Mouse (Mus musculus): ENCODE measurements at regions not wholly inside any gene's neighbourhood (a gene's known extent, or its start where the extent isn't known, plus 50 kb on each side); places are given as distances from the start of the nearest gene placed in this dataset.

- WGBS: 55% methylated on average over 26 of the region's 26 CpGs
- peak; percentile 32; the same call in 1 of the 2 replicates for ATAC-seq (ENCODE audit: low read depth)
- H3K27me3 ChIP-seq: no peaks in the 10 kb centered on the region
- no peak overlapping the region for H3K9ac ChIP-seq
- no peaks in the 10 kb centered on the region for H3K36me3 ChIP-seq
- H3K4me3 ChIP-seq: no peak overlapping the region
- H3K27ac ChIP-seq (replicated peaks): no peak overlapping the region
- peak overlapping the region; percentile 27 for H3K4me2 ChIP-seq
- H3K4me1 ChIP-seq (replicated peaks): peaks cover 11% of the 10 kb centered on the region; the same call in 1 of the 2 replicates
- H3K9me3 ChIP-seq: no peaks in the 10 kb centered on the region
Measured at GRCm38 (mm10) chr16:93486646-93487550, 117.0 kb downstream of the Setd4 start.

- ATAC-seq (ENCODE audit: low read depth): no peak
- Histone ChIP-seq H3K9ac (no peak overlapping the region), H3K27ac (replicated peaks) (no peak overlapping the region), H3K4me2 (no peak overlapping the region), H3K27me3 (0 out of 2 replicates have a peak, but pooled peaks cover 4% of the 10 kb centered on the region), H3K36me3 (no peaks in the 10 kb centered on the region), H3K4me1 (replicated peaks) (no peaks in the 10 kb centered on the region), H3K4me3 (no peak overlapping the region), H3K9me3 (peaks cover 17% of the 10 kb centered on the region)
- WGBS: 86% methylated on average over 6 of the region's 6 CpGs
Measured at GRCm38 (mm10) chr16:93469957-93470356, 133.9 kb downstream of the Setd4 start.

GRCm38 (mm10) chr16:93465741-93466140, 138.1 kb downstream of the Setd4 start:
- no peaks in the 10 kb centered on the region for H3K9me3 ChIP-seq
- H3K9ac ChIP-seq: no peak overlapping the region
- H3K27me3 ChIP-seq: peaks cover 4% of the 10 kb centered on the region; the same call in 1 of the 2 replicates
- no peaks in the 10 kb centered on the region for H3K36me3 ChIP-seq
- H3K4me1 ChIP-seq (replicated peaks): peaks cover 8% of the 10 kb centered on the region; the same call in 1 of the 2 replicates
- 81% methylated on average over 5 of the region's 5 CpGs for WGBS
- no peak overlapping the region for H3K4me3 ChIP-seq
- no peak for ATAC-seq (ENCODE audit: low read depth)
- no peak overlapping the region for H3K27ac ChIP-seq (replicated peaks)
- no peak overlapping the region for H3K4me2 ChIP-seq

- 63% methylated on average over 2 of the region's 2 CpGs for WGBS
Measured at GRCm38 (mm10) chr16:93464898-93465297, 139.0 kb downstream of the Setd4 start.

GRCm38 (mm10) chr16:93463405-93463804, 140.5 kb downstream of the Setd4 start:
- Histone ChIP-seq H3K27me3 (peaks cover 4% of the 10 kb centered on the region; the same call in 1 of the 2 replicates), H3K36me3 (no peaks in the 10 kb centered on the region), H3K4me1 (replicated peaks) (peaks cover 25% of the 10 kb centered on the region), H3K4me2 (no peak overlapping the region), H3K9me3 (no peaks in the 10 kb centered on the region), H3K9ac (no peak overlapping the region), H3K4me3 (no peak overlapping the region), H3K27ac (replicated peaks) (no peak overlapping the region)
- ATAC-seq (ENCODE audit: low read depth): no peak
- 89% methylated on average over 13 of the region's 13 CpGs for WGBS

More at GRCm38 (mm10) chr16:93464898-93465297, 139.0 kb downstream of the Setd4 start:
- no peak for ATAC-seq (ENCODE audit: low read depth)
- Histone ChIP-seq H3K4me3 (no peak overlapping the region), H3K9ac (no peak overlapping the region), H3K9me3 (no peaks in the 10 kb centered on the region), H3K36me3 (no peaks in the 10 kb centered on the region), H3K4me1 (replicated peaks) (peaks cover 10% of the 10 kb centered on the region), H3K27ac (replicated peaks) (no peak overlapping the region), H3K4me2 (no peak overlapping the region), H3K27me3 (peaks cover 4% of the 10 kb centered on the region; the same call in 1 of the 2 replicates)

- no peaks in the 10 kb centered on the region for H3K36me3 ChIP-seq
- H3K9ac ChIP-seq: no peak overlapping the region
- H3K27me3 ChIP-seq: peaks cover 4% of the 10 kb centered on the region; the same call in 1 of the 2 replicates
- 41% methylated on average over 8 of the region's 8 CpGs for WGBS
- ATAC-seq (ENCODE audit: low read depth): no peak
- H3K4me3 ChIP-seq: no peak overlapping the region
- no peaks in the 10 kb centered on the region for H3K9me3 ChIP-seq
- H3K27ac ChIP-seq (replicated peaks): no peak overlapping the region
- peaks cover 25% of the 10 kb centered on the region for H3K4me1 ChIP-seq (replicated peaks)
- no peak overlapping the region for H3K4me2 ChIP-seq
Measured at GRCm38 (mm10) chr16:93462286-93462610, 141.6 kb downstream of the Setd4 start.

- Histone ChIP-seq H3K4me2 (no peak overlapping the region), H3K36me3 (no peaks in the 10 kb centered on the region), H3K27ac (replicated peaks) (no peak overlapping the region), H3K9me3 (no peaks in the 10 kb centered on the region), H3K4me1 (replicated peaks) (peaks cover 25% of the 10 kb centered on the region), H3K27me3 (peaks cover 4% of the 10 kb centered on the region; the same call in 1 of the 2 replicates), H3K9ac (no peak overlapping the region), H3K4me3 (no peak overlapping the region)
- no peak for ATAC-seq (ENCODE audit: low read depth)
- 77% methylated on average over 27 of the region's 27 CpGs for WGBS
Measured at GRCm38 (mm10) chr16:93461406-93462285, 142.2 kb downstream of the Setd4 start.

- H3K9me3 ChIP-seq: no peaks in the 10 kb centered on the region
- H3K4me1 ChIP-seq (replicated peaks): peaks cover 25% of the 10 kb centered on the region
- H3K27me3 ChIP-seq: no peaks in the 10 kb centered on the region; the same call in 1 of the 2 replicates
- H3K27ac ChIP-seq (replicated peaks): peak overlapping the region; percentile 54; the same call in 1 of the 2 replicates
- no peak for ATAC-seq (ENCODE audit: low read depth)
- no peaks in the 10 kb centered on the region for H3K36me3 ChIP-seq
- no peak overlapping the region for H3K4me3 ChIP-seq
- H3K4me2 ChIP-seq: no peak overlapping the region
- WGBS: 64% methylated on average over 12 of the region's 12 CpGs
- H3K9ac ChIP-seq: no peak overlapping the region
Measured at GRCm38 (mm10) chr16:93459497-93460240, 144.2 kb downstream of the Setd4 start.

GRCm38 (mm10) chr16:93458598-93459496, 145.0 kb downstream of the Setd4 start:
- peaks cover 2% of the 10 kb centered on the region for H3K27me3 ChIP-seq
- ATAC-seq (ENCODE audit: low read depth): peak; percentile 47; the same call in 1 of the 2 replicates
- H3K36me3 ChIP-seq: no peaks in the 10 kb centered on the region
- H3K4me3 ChIP-seq: no peak overlapping the region
- 48% methylated on average over 25 of the region's 25 CpGs for WGBS
- no peaks in the 10 kb centered on the region for H3K9me3 ChIP-seq
- H3K27ac ChIP-seq (replicated peaks): peak overlapping the region; percentile 54
- peak overlapping the region; percentile 33; the same call in 1 of the 2 replicates for H3K4me2 ChIP-seq
- 0 out of 2 replicates have a peak overlapping the region, but pooled peaks have one; percentile 45 for H3K9ac ChIP-seq
- H3K4me1 ChIP-seq (replicated peaks): peaks cover 25% of the 10 kb centered on the region

- Histone ChIP-seq H3K9ac (no peak overlapping the region), H3K9me3 (no peaks in the 10 kb centered on the region), H3K4me3 (no peak overlapping the region), H3K4me2 (no peak overlapping the region), H3K27me3 (peaks cover 10% of the 10 kb centered on the region), H3K4me1 (replicated peaks) (peaks cover 25% of the 10 kb centered on the region), H3K36me3 (no peaks in the 10 kb centered on the region), H3K27ac (replicated peaks) (no peak overlapping the region)
- ATAC-seq (ENCODE audit: low read depth): no peak
- 86% methylated on average over 20 of the region's 20 CpGs for WGBS
Measured at GRCm38 (mm10) chr16:93458011-93458585, 145.8 kb downstream of the Setd4 start.

Data from neural tube, embryonic 13.5 days (tissue).